Mouse (Mus musculus): Measurements from ENCODE around the gene Rbm47. TPM values are rescaled to one million over a fixed set of nuclear protein-coding genes. Genes with fewer than 3 reads are reported as not detected.
"Not testable (repeated sequence)": the region's sequence is repeated elsewhere in the genome, so short reads cannot be mapped to it uniquely, and the experiment has no call there.

Rbm47 gene
- polyA plus RNA-seq, 1 experiment = 0.05 TPM

DNA sequence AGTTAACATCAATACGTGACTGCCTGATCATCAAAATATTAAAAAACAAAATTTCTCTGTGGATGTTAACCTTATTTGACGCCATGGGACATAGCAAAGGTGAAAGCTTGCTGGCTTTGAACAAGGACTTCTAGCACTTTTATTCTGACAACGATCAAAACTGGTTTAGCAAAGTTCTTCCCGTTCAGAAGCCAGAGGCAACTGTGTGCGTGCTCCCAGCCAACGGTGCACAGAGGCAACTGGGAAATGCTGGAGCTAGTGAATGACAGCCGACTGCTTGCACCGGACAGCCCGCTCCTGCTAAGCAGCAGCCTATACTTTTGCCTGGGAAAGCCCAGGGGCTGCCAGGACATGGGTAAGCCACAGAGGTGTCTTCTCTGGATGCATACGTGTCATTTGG is 22.4 kb upstream of the Rbm47 start:
- no peaks in the 10 kb centered on the region for H3K27me3 ChIP-seq (ENCODE audit: control insufficient read depth)
- TF ChIP-seq GATA1 (IDR thresholded peaks at IDR 0.05; ENCODE audit: low read length) = no peak
- TF ChIP-seq TAL1 (IDR thresholded peaks at IDR 0.05; ENCODE audit: low read length) = no peak
- no peak overlapping the region for H3K4me3 ChIP-seq (replicated peaks)
- H3K9me3 ChIP-seq (ENCODE audit: control insufficient read depth, low read length) = no peaks in the 10 kb centered on the region
- H3K36me3 ChIP-seq (ENCODE audit: control insufficient read depth) = no peaks in the 10 kb centered on the region
- H3K4me1 ChIP-seq (ENCODE audit: control insufficient read depth) = no peaks in the 10 kb centered on the region

DNA sequence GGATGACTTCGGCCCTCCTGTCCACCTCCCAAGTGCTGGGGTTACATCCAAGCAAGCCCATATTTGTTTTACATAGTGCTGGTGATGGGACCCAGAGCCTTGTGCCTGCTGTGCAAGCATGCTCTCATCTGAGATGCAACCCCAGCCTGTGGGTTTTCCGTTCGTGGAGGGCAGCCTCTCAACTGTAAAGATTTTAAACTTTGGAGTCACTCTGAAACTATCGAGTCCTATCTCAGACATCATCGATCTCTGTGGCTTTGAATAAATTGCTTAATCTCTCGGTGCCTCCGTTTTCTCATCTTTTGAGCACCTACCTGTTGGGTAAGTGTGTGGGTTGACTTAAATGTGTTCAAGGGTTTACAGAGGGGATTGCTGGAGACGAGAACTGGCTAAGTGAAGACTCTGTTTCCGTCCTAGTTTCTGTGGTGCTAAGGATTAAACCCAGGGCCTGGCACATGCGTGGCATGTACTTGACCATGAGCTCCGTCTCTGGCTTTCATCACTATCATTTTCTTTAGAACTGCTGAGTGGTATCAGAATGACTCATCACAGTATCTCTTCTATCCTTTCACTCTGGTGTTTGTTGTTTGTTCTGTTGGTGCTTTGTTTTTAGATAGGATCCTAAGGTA is 20.4 kb upstream of the Rbm47 start:
- no peaks in the 10 kb centered on the region for H3K9me3 ChIP-seq (ENCODE audit: control insufficient read depth, low read length)
- no peaks in the 10 kb centered on the region for H3K36me3 ChIP-seq (ENCODE audit: control insufficient read depth)
- H3K4me3 ChIP-seq (replicated peaks) = no peak overlapping the region
- no peak for TF ChIP-seq TAL1 (IDR thresholded peaks at IDR 0.05; ENCODE audit: low read length)
- no peaks in the 10 kb centered on the region for H3K4me1 ChIP-seq (ENCODE audit: control insufficient read depth)
- H3K27me3 ChIP-seq (ENCODE audit: control insufficient read depth) = no peaks in the 10 kb centered on the region

GRCm38 (mm10) chr5:66191185-66191503 is 18.2 kb upstream of the Rbm47 start:
- TF ChIP-seq TAL1 (IDR thresholded peaks at IDR 0.05; ENCODE audit: low read length) (no peak), GATA1 (IDR thresholded peaks at IDR 0.05; ENCODE audit: low read length) (no peak)
- no peak overlapping the region for H3K4me3 ChIP-seq (replicated peaks)
- no peaks in the 10 kb centered on the region for H3K27me3 ChIP-seq (ENCODE audit: control insufficient read depth)
- no peaks in the 10 kb centered on the region for H3K4me1 ChIP-seq (ENCODE audit: control insufficient read depth)
- no peaks in the 10 kb centered on the region for H3K36me3 ChIP-seq (ENCODE audit: control insufficient read depth)
- H3K9me3 ChIP-seq (ENCODE audit: control insufficient read depth, low read length) = no peaks in the 10 kb centered on the region

- no peak for TF ChIP-seq TAL1 (IDR thresholded peaks at IDR 0.05; ENCODE audit: low read length)
- TF ChIP-seq GATA1 (IDR thresholded peaks at IDR 0.05; ENCODE audit: low read length) = no peak
- Histone ChIP-seq H3K4me3 (replicated peaks) (no peak overlapping the region), H3K4me1 (ENCODE audit: control insufficient read depth) (no peaks in the 10 kb centered on the region), H3K36me3 (ENCODE audit: control insufficient read depth) (no peaks in the 10 kb centered on the region), H3K9me3 (ENCODE audit: control insufficient read depth, low read length) (no peaks in the 10 kb centered on the region), H3K27me3 (ENCODE audit: control insufficient read depth) (no peaks in the 10 kb centered on the region)
These were observed 17.7 kb upstream of the Rbm47 start for GRCm38 (mm10) chr5:66190481-66191184.

- not testable (repeated sequence) for H3K9me3 ChIP-seq (ENCODE audit: control insufficient read depth, low read length); H3K27me3 ChIP-seq (ENCODE audit: control insufficient read depth)
These were observed 15.7 kb upstream of the Rbm47 start for GRCm38 (mm10) chr5:66188591-66188990.

GRCm38 (mm10) chr5:66182156-66182555 is 9.2 kb upstream of the Rbm47 start:
- Histone ChIP-seq H3K4me1 (ENCODE audit: control insufficient read depth) (no peaks in the 10 kb centered on the region), H3K4me3 (replicated peaks) (no peak overlapping the region), H3K36me3 (ENCODE audit: control insufficient read depth) (no peaks in the 10 kb centered on the region), H3K27me3 (ENCODE audit: control insufficient read depth) (no peaks in the 10 kb centered on the region), H3K9me3 (ENCODE audit: control insufficient read depth, low read length) (no peaks in the 10 kb centered on the region)
- TF ChIP-seq GATA1 (IDR thresholded peaks at IDR 0.05; ENCODE audit: low read length) (no peak), TAL1 (IDR thresholded peaks at IDR 0.05; ENCODE audit: low read length) (no peak)

More at GRCm38 (mm10) chr5:66188591-66188990, 15.7 kb upstream of the Rbm47 start:
- not testable (repeated sequence) for H3K4me1 ChIP-seq (ENCODE audit: control insufficient read depth); H3K36me3 ChIP-seq (ENCODE audit: control insufficient read depth); H3K4me3 ChIP-seq (replicated peaks)

DNA sequence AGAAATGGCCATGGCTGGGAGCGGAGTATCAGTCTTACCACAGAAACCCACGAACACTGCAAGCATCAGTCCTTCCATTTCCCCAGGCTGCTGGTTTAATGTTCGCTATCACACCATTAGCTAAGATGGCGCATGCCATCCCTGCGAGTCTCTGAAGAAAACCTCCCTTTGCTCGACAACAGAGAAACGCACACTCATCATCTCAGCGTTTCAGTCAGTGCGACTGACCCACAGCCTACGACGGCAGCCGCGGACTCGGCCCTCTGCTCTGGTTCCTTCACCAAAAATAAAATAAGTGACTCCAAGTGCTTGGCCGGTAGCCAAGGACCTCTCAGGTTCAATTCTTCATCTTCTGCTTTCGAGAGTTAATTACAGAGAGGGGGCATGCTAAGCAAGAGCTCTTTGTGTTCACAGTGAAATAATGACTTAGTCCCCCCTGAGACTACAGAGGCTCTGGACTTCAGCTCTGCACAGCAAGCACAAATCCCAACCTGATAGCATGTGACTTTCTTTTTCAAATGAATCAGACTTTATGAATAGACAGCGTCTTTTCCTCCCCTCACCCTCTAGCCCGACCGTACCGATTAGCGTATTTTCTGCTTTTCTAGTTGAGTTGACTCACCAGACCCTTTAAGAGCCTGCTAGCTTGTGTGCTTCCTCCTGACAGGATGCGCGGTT is 1.4 kb upstream of the Rbm47 start:
- peaks cover 3% of the 10 kb centered on the region; the same call in 1 of the 2 replicates for H3K9me3 ChIP-seq (ENCODE audit: control insufficient read depth, low read length)
- no peaks in the 10 kb centered on the region for H3K36me3 ChIP-seq (ENCODE audit: control insufficient read depth)
- TF ChIP-seq TAL1 (IDR thresholded peaks at IDR 0.05; ENCODE audit: low read length) (no peak), GATA1 (IDR thresholded peaks at IDR 0.05; ENCODE audit: low read length) (no peak)
- H3K4me3 ChIP-seq (replicated peaks) = no peak overlapping the region
- no peaks in the 10 kb centered on the region for H3K4me1 ChIP-seq (ENCODE audit: control insufficient read depth)
- no peaks in the 10 kb centered on the region for H3K27me3 ChIP-seq (ENCODE audit: control insufficient read depth)

DNA sequence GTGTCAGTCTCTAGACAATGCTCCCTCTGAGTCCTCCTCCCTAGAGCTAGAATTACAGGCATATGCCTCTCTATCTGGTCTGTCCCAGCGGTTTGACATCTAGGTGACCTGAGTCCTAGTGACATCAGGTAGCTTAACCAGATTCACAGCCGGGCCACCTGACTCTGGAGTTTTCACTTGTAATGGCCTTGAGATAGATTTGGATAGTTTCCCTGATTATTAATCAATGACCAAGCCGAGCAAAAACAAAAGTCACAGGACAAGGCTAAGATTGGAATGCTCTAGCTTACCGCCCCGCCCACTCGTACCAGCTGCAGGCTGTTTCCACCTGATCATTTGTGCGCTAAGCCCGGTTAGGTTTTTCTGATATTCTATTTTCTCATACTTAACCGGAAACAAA is 2.3 kb downstream of the Rbm47 start:
- Histone ChIP-seq H3K36me3 (ENCODE audit: control insufficient read depth) (no peaks in the 10 kb centered on the region), H3K4me3 (replicated peaks) (no peak overlapping the region), H3K4me1 (ENCODE audit: control insufficient read depth) (no peaks in the 10 kb centered on the region), H3K9me3 (ENCODE audit: control insufficient read depth, low read length) (no peaks in the 10 kb centered on the region; the same call in 1 of the 2 replicates), H3K27me3 (ENCODE audit: control insufficient read depth) (no peaks in the 10 kb centered on the region)
- TF ChIP-seq GATA1 (IDR thresholded peaks at IDR 0.05; ENCODE audit: low read length) = no peak
- TF ChIP-seq TAL1 (IDR thresholded peaks at IDR 0.05; ENCODE audit: low read length) = no peak

- no peaks in the 10 kb centered on the region for H3K36me3 ChIP-seq (ENCODE audit: control insufficient read depth)
- H3K27me3 ChIP-seq (ENCODE audit: control insufficient read depth) = no peaks in the 10 kb centered on the region
These were observed 3.8 kb downstream of the Rbm47 start for GRCm38 (mm10) chr5:66169099-66169485.

More at GRCm38 (mm10) chr5:66169099-66169485, 3.8 kb downstream of the Rbm47 start:
- no peak for TF ChIP-seq TAL1 (IDR thresholded peaks at IDR 0.05; ENCODE audit: low read length)
- no peak for TF ChIP-seq GATA1 (IDR thresholded peaks at IDR 0.05; ENCODE audit: low read length)
- Histone ChIP-seq H3K4me3 (replicated peaks) (no peak overlapping the region), H3K4me1 (ENCODE audit: control insufficient read depth) (no peaks in the 10 kb centered on the region), H3K9me3 (ENCODE audit: control insufficient read depth, low read length) (no peaks in the 10 kb centered on the region)
